Mouse (Mus musculus): Measurements from ENCODE around the gene Pgpep1. TPM values are rescaled to one million over a fixed set of nuclear protein-coding genes. Genes with fewer than 3 reads are reported as not detected.
A peak's percentile ranks its signal among the peaks of the same experiment; 100 is the strongest.

Gene Pgpep1
- total and polyA plus RNA-seq, 3 experiments, result 3.3 to 16.6 (median 9.4) TPM

DNA sequence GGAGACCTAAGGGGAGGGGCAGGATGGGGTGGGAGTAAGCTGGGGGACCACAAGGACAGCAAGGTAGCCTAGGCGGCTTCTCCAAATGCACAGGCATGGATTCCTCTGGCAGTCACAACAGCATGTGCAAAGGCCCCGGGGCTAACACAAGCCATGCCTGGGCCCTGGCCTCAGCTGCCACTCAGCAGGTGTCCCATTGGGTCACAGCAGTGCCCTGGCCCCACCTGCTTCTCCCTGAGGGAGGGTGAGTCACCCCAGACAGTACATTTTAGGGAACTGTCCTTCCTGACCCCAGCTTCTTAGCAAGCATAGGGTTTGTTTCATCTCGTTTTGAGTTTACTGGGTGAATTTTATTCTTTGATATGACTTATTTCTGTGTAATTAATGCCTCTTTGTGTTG is 22.5 kb upstream of the Pgpep1 start:
- Histone ChIP-seq H3K4me1 (ENCODE audit: insufficient read depth, low read depth, low read length) (peaks cover 47% of the 10 kb centered on the region), H3K4me3 (ENCODE audit: low read depth, low read length) (no peak overlapping the region), H3K36me3 (replicated peaks) (peaks cover 34% of the 10 kb centered on the region), H3K27me3 (ENCODE audit: insufficient read depth, low read length) (peaks cover 50% of the 10 kb centered on the region), H3K9me3 (replicated peaks) (peaks cover 8% of the 10 kb centered on the region)
- no peak for DNase-seq (ENCODE audit: low spot score)
- TF ChIP-seq CTCF (IDR thresholded peaks at IDR 0.05; ENCODE audit: low read depth, low read length), result no peak
- ATAC-seq (ENCODE audit: extremely low read depth, insufficient number of reproducible peaks, low FRiP score, poor library complexity, severe bottlenecking), result no peak

DNA sequence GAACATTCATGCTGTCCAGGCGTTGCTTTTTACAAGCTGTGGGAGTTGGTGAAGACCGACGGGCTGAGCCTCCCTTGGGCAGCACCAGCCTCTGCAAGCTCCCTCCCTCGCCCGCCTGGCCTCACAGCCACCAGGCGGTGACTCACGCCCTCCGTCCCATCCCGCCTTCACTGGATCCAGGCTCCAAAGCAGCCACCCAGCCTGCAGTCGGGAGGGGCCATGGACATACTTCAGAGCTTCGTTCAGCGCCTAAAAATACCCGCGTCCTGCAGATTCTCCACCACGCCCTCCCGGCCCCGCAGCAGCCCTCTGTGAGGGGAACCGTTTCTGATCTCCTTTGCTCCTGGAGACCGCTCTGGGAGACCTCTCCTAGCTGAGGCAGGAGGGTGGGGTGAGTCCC is 22.0 kb upstream of the Pgpep1 start:
- H3K4me1 ChIP-seq (ENCODE audit: insufficient read depth, low read depth, low read length), result peaks cover 51% of the 10 kb centered on the region
- no peak for DNase-seq (ENCODE audit: low spot score)
- H3K4me3 ChIP-seq (ENCODE audit: low read depth, low read length), result peak overlapping the region; percentile 33; the same call in 1 of the 2 replicates
- peaks cover 39% of the 10 kb centered on the region for H3K36me3 ChIP-seq (replicated peaks)
- H3K27me3 ChIP-seq (ENCODE audit: insufficient read depth, low read length), result peaks cover 45% of the 10 kb centered on the region
- peaks cover 8% of the 10 kb centered on the region for H3K9me3 ChIP-seq (replicated peaks)
- no peak for ATAC-seq (ENCODE audit: extremely low read depth, insufficient number of reproducible peaks, low FRiP score, poor library complexity, severe bottlenecking)
- TF ChIP-seq CTCF (IDR thresholded peaks at IDR 0.05; ENCODE audit: low read depth, low read length), result no peak

DNA sequence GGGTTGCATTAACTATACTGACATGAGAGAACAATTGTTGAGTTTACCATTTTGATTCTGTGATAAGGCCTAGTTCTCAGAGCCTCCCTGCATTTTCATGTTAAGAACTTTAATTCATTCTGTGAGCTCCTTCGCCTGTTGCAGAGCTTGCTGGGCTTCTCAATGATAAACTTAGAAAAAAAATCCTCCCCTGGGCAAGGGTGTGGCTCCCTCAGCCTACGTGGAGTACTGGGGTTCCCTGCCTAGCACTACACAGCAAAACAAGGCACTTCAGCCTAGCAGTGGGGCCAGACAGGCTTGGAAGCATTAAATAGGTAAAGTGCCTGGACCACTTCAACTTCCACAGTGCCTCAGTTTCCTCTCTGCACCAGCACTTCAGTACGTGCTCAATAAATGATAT is 21.2 kb upstream of the Pgpep1 start:
- TF ChIP-seq GATA2 (IDR thresholded peaks at IDR 0.05; ENCODE audit: borderline replicate concordance, low read depth, low read length) (no peak), GATA1 (IDR thresholded peaks at IDR 0.05; ENCODE audit: borderline replicate concordance, low read length) (no peak), CTCF (IDR thresholded peaks at IDR 0.05; ENCODE audit: low read depth, low read length) (no peak), TAL1 (conservative IDR thresholded peaks at IDR 0.05; ENCODE audit: low read depth, low read length) (no peak)
- Histone ChIP-seq H3K27me3 (ENCODE audit: insufficient read depth, low read length) (peaks cover 39% of the 10 kb centered on the region), H3K4me3 (ENCODE audit: low read depth, low read length) (no peak overlapping the region), H3K9me3 (replicated peaks) (peaks cover 8% of the 10 kb centered on the region), H3K36me3 (replicated peaks) (peaks cover 47% of the 10 kb centered on the region), H3K4me1 (ENCODE audit: insufficient read depth, low read depth, low read length) (peaks cover 55% of the 10 kb centered on the region)
- ATAC-seq (ENCODE audit: extremely low read depth, insufficient number of reproducible peaks, low FRiP score, poor library complexity, severe bottlenecking) (no peak), DNase-seq (ENCODE audit: low spot score) (no peak)

DNA sequence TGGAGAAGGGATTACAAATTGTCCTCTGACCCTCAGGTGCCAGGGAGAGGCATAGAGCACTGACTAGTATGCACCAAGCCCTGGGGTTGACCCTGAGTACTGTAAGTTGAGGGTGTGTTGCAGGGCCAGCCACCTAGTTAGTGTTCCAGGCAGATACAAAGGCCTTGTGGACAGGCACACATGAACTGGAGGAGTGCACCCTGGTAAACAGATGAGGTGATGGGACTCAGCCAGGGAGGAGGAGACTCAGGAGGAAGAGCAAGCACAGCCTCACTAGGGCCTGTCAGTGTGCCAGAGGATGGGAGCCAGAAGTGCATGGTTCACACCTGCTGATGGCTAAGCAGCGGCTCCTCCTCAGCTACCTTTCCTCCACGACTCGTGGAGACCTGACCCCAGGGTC is 19.9 kb upstream of the Pgpep1 start:
- Histone ChIP-seq H3K27me3 (ENCODE audit: insufficient read depth, low read length) (peaks cover 25% of the 10 kb centered on the region), H3K36me3 (replicated peaks) (peaks cover 60% of the 10 kb centered on the region), H3K4me1 (ENCODE audit: insufficient read depth, low read depth, low read length) (peaks cover 64% of the 10 kb centered on the region), H3K4me3 (ENCODE audit: low read depth, low read length) (no peak overlapping the region), H3K9me3 (replicated peaks) (peaks cover 8% of the 10 kb centered on the region)
- no peak for TF ChIP-seq TAL1 (conservative IDR thresholded peaks at IDR 0.05; ENCODE audit: low read depth, low read length)
- ATAC-seq (ENCODE audit: extremely low read depth, insufficient number of reproducible peaks, low FRiP score, poor library complexity, severe bottlenecking), result no peak
- DNase-seq (ENCODE audit: low spot score), result no peak

DNA sequence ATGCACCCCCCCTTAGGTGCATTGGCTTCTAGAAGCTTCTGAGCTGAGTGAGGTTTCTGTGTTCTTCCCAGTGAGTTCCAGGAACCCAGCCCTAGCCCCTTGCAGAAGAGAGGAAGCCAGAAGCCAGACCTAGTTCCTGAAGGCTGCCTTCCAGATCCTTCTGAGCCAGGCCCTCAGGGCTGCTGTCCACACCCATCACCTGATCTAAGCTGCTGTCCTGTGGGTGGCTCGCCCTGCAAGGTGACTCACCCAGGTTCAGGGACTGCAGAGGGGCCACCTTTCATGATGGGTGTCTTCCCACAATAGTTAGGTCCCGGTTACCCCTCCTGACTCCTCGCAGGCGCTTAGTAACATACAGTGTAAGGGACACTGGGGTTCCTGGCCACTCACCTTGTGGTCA is 19.2 kb upstream of the Pgpep1 start:
- H3K4me3 ChIP-seq (ENCODE audit: low read depth, low read length), result no peak overlapping the region
- no peak for TF ChIP-seq TAL1 (conservative IDR thresholded peaks at IDR 0.05; ENCODE audit: low read depth, low read length)
- TF ChIP-seq GATA1 (IDR thresholded peaks at IDR 0.05; ENCODE audit: borderline replicate concordance, low read length), result no peak
- no peak for TF ChIP-seq GATA2 (IDR thresholded peaks at IDR 0.05; ENCODE audit: borderline replicate concordance, low read depth, low read length)
- no peak for TF ChIP-seq POLR2AphosphoS5 (IDR thresholded peaks at IDR 0.05; ENCODE audit: insufficient replicate concordance, low read depth, low read length)
- no peak for TF ChIP-seq CTCF (IDR thresholded peaks at IDR 0.05; ENCODE audit: low read depth, low read length)
- H3K36me3 ChIP-seq (replicated peaks), result peaks cover 67% of the 10 kb centered on the region
- ATAC-seq (ENCODE audit: extremely low read depth, insufficient number of reproducible peaks, low FRiP score, poor library complexity, severe bottlenecking) (no peak), DNase-seq (ENCODE audit: low spot score) (no peak)
- H3K9me3 ChIP-seq (replicated peaks), result peaks cover 7% of the 10 kb centered on the region
- peaks cover 19% of the 10 kb centered on the region for H3K27me3 ChIP-seq (ENCODE audit: insufficient read depth, low read length)
- peaks cover 71% of the 10 kb centered on the region for H3K4me1 ChIP-seq (ENCODE audit: insufficient read depth, low read depth, low read length)

DNA sequence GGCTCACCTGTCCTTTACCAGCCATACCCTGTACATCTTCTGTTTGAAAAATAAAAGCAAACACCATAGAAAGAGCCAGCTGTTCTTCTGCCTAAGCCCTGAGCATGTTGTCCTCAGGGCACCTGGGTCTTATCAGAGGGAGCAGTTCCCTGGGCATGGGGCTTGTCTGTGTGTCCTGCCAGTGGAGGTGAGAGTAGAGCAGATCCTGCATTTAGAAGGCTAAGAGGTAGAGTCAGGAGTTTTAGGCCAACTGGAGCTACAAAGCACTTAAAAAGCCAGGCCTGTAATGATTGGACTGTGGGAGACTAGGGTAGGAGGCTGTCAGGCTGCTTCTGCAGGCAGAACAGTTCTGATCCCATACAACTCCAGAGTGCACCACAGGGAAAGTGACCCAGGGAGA is 18.5 kb upstream of the Pgpep1 start:
- Histone ChIP-seq H3K4me3 (ENCODE audit: low read depth, low read length) (no peak overlapping the region), H3K27me3 (ENCODE audit: insufficient read depth, low read length) (peaks cover 12% of the 10 kb centered on the region), H3K36me3 (replicated peaks) (peaks cover 71% of the 10 kb centered on the region), H3K9me3 (replicated peaks) (no peaks in the 10 kb centered on the region), H3K4me1 (ENCODE audit: insufficient read depth, low read depth, low read length) (peaks cover 78% of the 10 kb centered on the region)
- TF ChIP-seq GATA2 (IDR thresholded peaks at IDR 0.05; ENCODE audit: borderline replicate concordance, low read depth, low read length) (no peak), GATA1 (IDR thresholded peaks at IDR 0.05; ENCODE audit: borderline replicate concordance, low read length) (no peak), POLR2AphosphoS5 (IDR thresholded peaks at IDR 0.05; ENCODE audit: insufficient replicate concordance, low read depth, low read length) (no peak), TAL1 (conservative IDR thresholded peaks at IDR 0.05; ENCODE audit: low read depth, low read length) (no peak), CTCF (IDR thresholded peaks at IDR 0.05; ENCODE audit: low read depth, low read length) (no peak)
- DNase-seq (ENCODE audit: low spot score) (no peak), ATAC-seq (ENCODE audit: extremely low read depth, insufficient number of reproducible peaks, low FRiP score, poor library complexity, severe bottlenecking) (no peak)

DNA sequence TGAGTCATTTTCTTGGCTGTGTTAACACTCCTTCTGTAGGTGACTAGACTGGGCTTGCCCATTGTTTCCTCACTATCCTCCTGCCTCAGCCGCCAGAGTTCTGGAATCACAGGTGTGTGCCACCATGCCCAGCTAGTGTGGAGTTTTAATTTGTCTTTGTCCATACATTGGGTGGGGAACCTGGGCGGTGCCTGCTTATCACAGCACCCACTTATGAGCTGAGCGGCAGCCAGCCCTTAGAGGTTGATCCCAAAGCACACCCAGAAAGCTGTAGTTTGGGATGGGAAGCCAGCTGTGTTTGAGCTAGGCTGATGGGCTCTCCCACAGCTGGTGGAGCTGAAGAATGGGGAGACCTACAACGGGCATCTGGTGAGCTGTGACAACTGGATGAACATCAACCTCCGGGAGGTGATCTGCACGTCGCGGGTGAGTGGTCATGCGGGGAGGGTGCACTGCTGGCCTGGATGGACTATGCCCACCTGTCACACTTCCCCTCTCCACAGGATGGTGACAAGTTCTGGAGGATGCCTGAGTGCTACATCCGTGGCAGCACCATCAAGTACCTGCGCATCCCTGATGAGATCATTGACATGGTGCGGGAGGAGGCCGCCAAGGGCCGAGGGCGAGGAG is 17.4 kb upstream of the Pgpep1 start:
- TF ChIP-seq GATA1 (IDR thresholded peaks at IDR 0.05; ENCODE audit: borderline replicate concordance, low read length), result no peak
- no peak for TF ChIP-seq POLR2AphosphoS5 (IDR thresholded peaks at IDR 0.05; ENCODE audit: insufficient replicate concordance, low read depth, low read length)
- TF ChIP-seq GATA2 (IDR thresholded peaks at IDR 0.05; ENCODE audit: borderline replicate concordance, low read depth, low read length), result no peak
- TF ChIP-seq CTCF (IDR thresholded peaks at IDR 0.05; ENCODE audit: low read depth, low read length), result no peak
- no peak for TF ChIP-seq TAL1 (conservative IDR thresholded peaks at IDR 0.05; ENCODE audit: low read depth, low read length)
- peaks cover 80% of the 10 kb centered on the region for H3K4me1 ChIP-seq (ENCODE audit: insufficient read depth, low read depth, low read length)
- peaks cover 6% of the 10 kb centered on the region; the same call in 1 of the 2 replicates for H3K27me3 ChIP-seq (ENCODE audit: insufficient read depth, low read length)
- no peaks in the 10 kb centered on the region for H3K9me3 ChIP-seq (replicated peaks)
- H3K36me3 ChIP-seq (replicated peaks), result peaks cover 71% of the 10 kb centered on the region
- DNase-seq (ENCODE audit: low spot score) (no peak), ATAC-seq (ENCODE audit: extremely low read depth, insufficient number of reproducible peaks, low FRiP score, poor library complexity, severe bottlenecking) (no peak)
- H3K4me3 ChIP-seq (ENCODE audit: low read depth, low read length), result no peak overlapping the region; the same call in 1 of the 2 replicates

Measured in G1E (cell line).